ENCODE assay signal across 9 mouse cellular contexts in genomic region chr11:16843889-16844568, GRCm38 (mm10).
DNase-seq lines count a peak whose midpoint lies in the region; ATAC-seq lines count a peak whose summit lies in the region.
"Had no signal": no experiment of that assay in that cellular context is flagged by ENCODE, and none has a peak within 500 bp of the region (broad histone marks: within the 10 kb centered on the region; RNA-seq: fewer than 3 reads in every experiment).

No protein-coding gene starts in this region.

- ATAC-seq in midbrain, embryonic 14.5 days (ENCODE audit: low FRiP score, low TSS enrichment), result no peak
- no peak for ATAC-seq in midbrain, embryonic 16.5 days
- peak; percentile 78; the same call in 1 of the 2 replicates for ATAC-seq in limb, embryonic 12.5 days (ENCODE audit: insufficient number of reproducible peaks, insufficient read depth, low FRiP score, low TSS enrichment, low read depth)
- ATAC-seq in stomach, embryonic 16.5 days (ENCODE audit: insufficient read depth, low FRiP score), result peak; percentile 60; the same call in 1 of the 2 replicates
- no peak for ATAC-seq in inflammation-experienced regulatory T-cells, adult 6 months

- H3K27me3 ChIP-seq in midbrain, embryonic 14.5 days (ENCODE audit: control insufficient read depth, insufficient read depth, low read length), result no peaks in the 10 kb centered on the region
- no peaks in the 10 kb centered on the region for H3K27me3 ChIP-seq in midbrain, embryonic 16.5 days (ENCODE audit: control insufficient read depth, insufficient read depth, low read depth, low read length)
- H3K27me3 ChIP-seq in limb, embryonic 12.5 days, result no peaks in the 10 kb centered on the region
- no peaks in the 10 kb centered on the region for H3K27me3 ChIP-seq in stomach, embryonic 16.5 days (ENCODE audit: control insufficient read depth, insufficient read depth, low read length)

- H3K9me3 ChIP-seq in midbrain, embryonic 14.5 days (ENCODE audit: control insufficient read depth, low read length), result no peaks in the 10 kb centered on the region
- no peaks in the 10 kb centered on the region for H3K9me3 ChIP-seq in midbrain, embryonic 16.5 days (replicated peaks; ENCODE audit: control insufficient read depth, low read length, poor library complexity, severe bottlenecking)
- H3K9me3 ChIP-seq in limb, embryonic 12.5 days, result no peaks in the 10 kb centered on the region
- no peaks in the 10 kb centered on the region for H3K9me3 ChIP-seq in stomach, embryonic 16.5 days (replicated peaks; ENCODE audit: control insufficient read depth, low read length)

- H3K4me1 ChIP-seq in midbrain, embryonic 14.5 days (ENCODE audit: control insufficient read depth, insufficient read depth, low read length), result no peaks in the 10 kb centered on the region
- H3K4me1 ChIP-seq in midbrain, embryonic 16.5 days (ENCODE audit: control insufficient read depth, insufficient read depth, low read length), result no peaks in the 10 kb centered on the region
- peaks cover 29% of the 10 kb centered on the region for H3K4me1 ChIP-seq in limb, embryonic 12.5 days (replicated peaks)
- peaks cover 22% of the 10 kb centered on the region for H3K4me1 ChIP-seq in stomach, embryonic 16.5 days (ENCODE audit: control insufficient read depth, insufficient read depth, low read length)

- no peak overlapping the region for H3K4me2 ChIP-seq in midbrain, embryonic 14.5 days (ENCODE audit: low read length)
- H3K4me2 ChIP-seq in midbrain, embryonic 16.5 days (ENCODE audit: low read length), result no peak overlapping the region
- no peak overlapping the region; the same call in 1 of the 2 replicates for H3K4me2 ChIP-seq in limb, embryonic 12.5 days
- H3K4me2 ChIP-seq in stomach, embryonic 16.5 days (ENCODE audit: low read depth, low read length), result 0 out of 2 replicates have a peak overlapping the region, but pooled peaks have one; percentile 1

- H3K4me3 ChIP-seq in midbrain, embryonic 14.5 days (replicated peaks; ENCODE audit: low read depth, low read length), result no peak overlapping the region
- no peak overlapping the region for H3K4me3 ChIP-seq in midbrain, embryonic 16.5 days (ENCODE audit: low read depth, low read length)
- H3K4me3 ChIP-seq in limb, embryonic 12.5 days (replicated peaks), result no peak overlapping the region
- H3K4me3 ChIP-seq in stomach, embryonic 16.5 days (replicated peaks; ENCODE audit: low read length), result no peak overlapping the region

- H3K27ac ChIP-seq in midbrain, embryonic 14.5 days (replicated peaks; ENCODE audit: low read depth, low read length), result no peak overlapping the region
- H3K27ac ChIP-seq in midbrain, embryonic 16.5 days (ENCODE audit: low read length), result no peak overlapping the region
- H3K27ac ChIP-seq in limb, embryonic 12.5 days, result peak overlapping the region; percentile 80
- H3K27ac ChIP-seq in stomach, embryonic 16.5 days (ENCODE audit: low read length), result peak overlapping the region; percentile 40

- no peaks in the 10 kb centered on the region for H3K36me3 ChIP-seq in midbrain, embryonic 14.5 days (ENCODE audit: control insufficient read depth, insufficient read depth, low read length)
- H3K36me3 ChIP-seq in midbrain, embryonic 16.5 days (ENCODE audit: control insufficient read depth, insufficient read depth, low read length), result no peaks in the 10 kb centered on the region
- H3K36me3 ChIP-seq in limb, embryonic 12.5 days, result no peaks in the 10 kb centered on the region
- no peaks in the 10 kb centered on the region for H3K36me3 ChIP-seq in stomach, embryonic 16.5 days (ENCODE audit: control insufficient read depth, insufficient read depth, low read length)

- DNase-seq in midbrain, embryonic 14.5 days, result peak; percentile 11
- DNase-seq in gastrocnemius, postnatal 14 days, result peak; percentile 64
- DNase-seq in cerebellum, postnatal 36 days, result no peak
- no peak for DNase-seq in right cerebral cortex, postnatal 4 days
- DNase-seq: cerebellum, postnatal 14 days had no signal

- H3K9ac ChIP-seq in midbrain, embryonic 14.5 days (replicated peaks; ENCODE audit: low read length), result no peak overlapping the region
- no peak overlapping the region for H3K9ac ChIP-seq in midbrain, embryonic 16.5 days (ENCODE audit: low read depth, low read length)
- H3K9ac ChIP-seq in limb, embryonic 12.5 days (replicated peaks), result no peak overlapping the region
- H3K9ac ChIP-seq in stomach, embryonic 16.5 days (ENCODE audit: low read length), result no peak overlapping the region

- intact Hi-C loops in gastrocnemius, postnatal 14 days (cut with DNase I; ENCODE audit: low total_unique reads), result no loop called here

- 82% methylated on average over 12 of the region's 12 CpGs for WGBS in midbrain, embryonic 14.5 days
- WGBS in midbrain, embryonic 16.5 days, result 78% methylated on average over 12 of the region's 12 CpGs
- WGBS in limb, embryonic 12.5 days, result 49% methylated on average over 12 of the region's 12 CpGs
- WGBS in stomach, embryonic 16.5 days, result 22% methylated on average over 12 of the region's 12 CpGs

Comparison
In these comparisons a context has a peak if more than half of its experiments do, and no peak if none do; other contexts are left out.
1. ATAC-seq: peak in limb, embryonic 12.5 days (single experiment) and stomach, embryonic 16.5 days (single experiment); none in midbrain, embryonic 14.5 days (single experiment), midbrain, embryonic 16.5 days (single experiment) and inflammation-experienced regulatory T-cells, adult 6 months (single experiment).
2. DNase-seq: peak in midbrain, embryonic 14.5 days (single experiment) and gastrocnemius, postnatal 14 days (single experiment); none in cerebellum, postnatal 36 days (0 of 2) and right cerebral cortex, postnatal 4 days (single experiment).
3. H3K27ac ChIP-seq: peak in limb, embryonic 12.5 days (single experiment) and stomach, embryonic 16.5 days (single experiment); none in midbrain, embryonic 14.5 days (single experiment) and midbrain, embryonic 16.5 days (single experiment).